Mouse (Mus musculus) hindbrain, embryonic 11.5 days (tissue): ENCODE results near the gene Frs2. TPM values are rescaled to one million over a fixed set of nuclear protein-coding genes. Genes with fewer than 3 reads are reported as not detected.

ENCODE experiments used
- ATAC-seq: fragments of 200-750 bp; cut with Nextera tagmentation; 2 replicates; pipeline ENCODE4 v1.8.0; 2017; ENCODE audit warnings: mild to moderate bottlenecking, moderate TSS enrichment, moderate library complexity; ENCODE audit not compliant: low FRiP score
- DNase-seq: peaks from one replicate; pipeline ENCODE4 v3.0.0-alpha.2; 2015; ENCODE audit warnings: low spot score
- H3K27ac ChIP-seq: fragments of 300-500 bp; sonication (generic); 2 replicates; pipeline ENCODE4 v1.5.1; 2014; ENCODE audit warnings: mild to moderate bottlenecking, low read depth, low read length
- H3K27me3 ChIP-seq: fragments of 300-500 bp; sonication (generic); 2 replicates; pipeline ENCODE4 v1.6.1; 2014; ENCODE audit warnings: mild to moderate bottlenecking, low read length, moderate library complexity, mixed read lengths; ENCODE audit not compliant: control insufficient read depth, insufficient read depth
- H3K36me3 ChIP-seq: fragments of 300-500 bp; sonication (generic); 2 replicates; pipeline ENCODE4 v1.6.1; 2014; ENCODE audit warnings: mild to moderate bottlenecking, low read length, moderate library complexity, mixed read lengths; ENCODE audit not compliant: control insufficient read depth, insufficient read depth
- H3K4me1 ChIP-seq: fragments of 300-500 bp; sonication (generic); replicated peaks from 2 replicates; pipeline ENCODE4 v1.6.1; 2014; ENCODE audit warnings: low read length, mixed read lengths; ENCODE audit not compliant: control insufficient read depth, insufficient read depth
- H3K4me2 ChIP-seq: fragments of 300-500 bp; sonication (generic); replicated peaks from 2 replicates; pipeline ENCODE4 v1.6.1; 2014; ENCODE audit warnings: mild to moderate bottlenecking, low read depth, low read length
- H3K4me3 ChIP-seq: fragments of 300-500 bp; sonication (generic); 2 replicates; pipeline ENCODE4 v1.5.1; 2014; ENCODE audit warnings: low read depth, low read length
- H3K9ac ChIP-seq: fragments of 300-500 bp; sonication (generic); 2 replicates; pipeline ENCODE4 v1.6.1; 2014; ENCODE audit warnings: low read depth, low read length
- H3K9me3 ChIP-seq: fragments of 300-500 bp; sonication (generic); 2 replicates; pipeline ENCODE4 v1.6.1; 2016; ENCODE audit warnings: low read length; ENCODE audit not compliant: control insufficient read depth
- WGBS: fragments of 180-500 bp; shearing (Covaris S2); extraction: QIAGEN DNeasy Blood & Tissue Kit; methylation state at CpG from one replicate; pipeline ENCODE4 v1.1.7; 2014; 5-methylcytosine and 5-hydroxymethylcytosine counted together
- polyA plus RNA-seq: library from polyadenylated mRNA; unstranded; fragments of >200 nt; fragmentation: Nextera tagmentation; extraction: Ambion mirVana; gene quantifications from 2 replicates; pipeline ENCODE4 v1.2.1, GENCODE M21; 2014

Gene Frs2
- polyA plus RNA-seq, 1 experiment from 2014 or later: 31.1 TPM

- H3K36me3 ChIP-seq: 0 out of 2 replicates have a peak, but pooled peaks cover 2% of the 10 kb centered on the region
- H3K27me3 ChIP-seq: no peaks in the 10 kb centered on the region
- H3K4me2 ChIP-seq: no peak overlapping the region
- no peak overlapping the region for H3K9ac ChIP-seq
- no peak overlapping the region for H3K27ac ChIP-seq
- ATAC-seq (no peak), DNase-seq (no peak)
- H3K9me3 ChIP-seq: no peaks in the 10 kb centered on the region
- 81% methylated on average over 4 of the region's 4 CpGs for WGBS
- H3K4me3 ChIP-seq: no peak overlapping the region
- H3K4me1 ChIP-seq: no peaks in the 10 kb centered on the region
Measured at GRCm38 (mm10) chr10:117081326-117081725, 67.0 kb downstream of the Frs2 start.

GRCm38 (mm10) chr10:117078284-117078683, 70.0 kb downstream of the Frs2 start:
- WGBS: 81% methylated on average over 6 of the region's 6 CpGs
- H3K4me2 ChIP-seq: no peak overlapping the region
- H3K4me3 ChIP-seq: no peak overlapping the region
- ATAC-seq (no peak), DNase-seq (peak; percentile 34)
- H3K36me3 ChIP-seq: peaks cover 2% of the 10 kb centered on the region; the same call in 1 of the 2 replicates
- H3K27ac ChIP-seq: no peak overlapping the region
- no peak overlapping the region for H3K9ac ChIP-seq
- H3K9me3 ChIP-seq: no peaks in the 10 kb centered on the region
- no peaks in the 10 kb centered on the region for H3K4me1 ChIP-seq
- H3K27me3 ChIP-seq: no peaks in the 10 kb centered on the region

- ATAC-seq: no peak
Measured at GRCm38 (mm10) chr10:117073176-117073575, 75.2 kb downstream of the Frs2 start.

GRCm38 (mm10) chr10:117072191-117072888, 76.0 kb downstream of the Frs2 start:
- Histone ChIP-seq H3K27ac (no peak overlapping the region), H3K27me3 (no peaks in the 10 kb centered on the region), H3K9me3 (no peaks in the 10 kb centered on the region), H3K4me2 (no peak overlapping the region), H3K36me3 (peaks cover 2% of the 10 kb centered on the region; the same call in 1 of the 2 replicates), H3K9ac (no peak overlapping the region), H3K4me3 (no peak overlapping the region), H3K4me1 (no peaks in the 10 kb centered on the region)
- 94% methylated on average over 18 of the region's 18 CpGs for WGBS
- DNase-seq (no peak), ATAC-seq (no peak)

More at GRCm38 (mm10) chr10:117073176-117073575, 75.2 kb downstream of the Frs2 start:
- H3K9me3 ChIP-seq: no peaks in the 10 kb centered on the region
- 90% methylated on average over 7 of the region's 7 CpGs for WGBS
- H3K27me3 ChIP-seq: no peaks in the 10 kb centered on the region
- no peak overlapping the region for H3K27ac ChIP-seq
- H3K4me1 ChIP-seq: no peaks in the 10 kb centered on the region
- no peak overlapping the region for H3K4me3 ChIP-seq
- peaks cover 2% of the 10 kb centered on the region; the same call in 1 of the 2 replicates for H3K36me3 ChIP-seq
- no peak overlapping the region for H3K9ac ChIP-seq
- no peak overlapping the region for H3K4me2 ChIP-seq
- no peak for DNase-seq

GRCm38 (mm10) chr10:117069109-117069508, 79.2 kb downstream of the Frs2 start:
- Histone ChIP-seq H3K4me3 (no peak overlapping the region), H3K27me3 (no peaks in the 10 kb centered on the region), H3K9ac (no peak overlapping the region), H3K36me3 (no peaks in the 10 kb centered on the region; the same call in 1 of the 2 replicates), H3K27ac (no peak overlapping the region), H3K4me2 (no peak overlapping the region), H3K4me1 (no peaks in the 10 kb centered on the region), H3K9me3 (no peaks in the 10 kb centered on the region)
- WGBS: 96% methylated on average over 3 of the region's 3 CpGs
- no peak for DNase-seq
- no peak for ATAC-seq

GRCm38 (mm10) chr10:117064076-117064475, 84.3 kb downstream of the Frs2 start:
- DNase-seq: peak; percentile 53
- H3K27me3 ChIP-seq: no peaks in the 10 kb centered on the region
- H3K9ac ChIP-seq: peak overlapping the region; percentile 48; the same call in 1 of the 2 replicates
- H3K4me1 ChIP-seq: no peaks in the 10 kb centered on the region
- 12% methylated on average over 7 of the region's 7 CpGs for WGBS
- peak overlapping the region; percentile 29; the same call in 1 of the 2 replicates for H3K4me2 ChIP-seq
- H3K4me3 ChIP-seq: peak overlapping the region; percentile 82
- ATAC-seq: peak; percentile 54
- H3K9me3 ChIP-seq: no peaks in the 10 kb centered on the region
- H3K27ac ChIP-seq: no peak overlapping the region; the same call in 1 of the 2 replicates
- H3K36me3 ChIP-seq: peaks cover 13% of the 10 kb centered on the region

GRCm38 (mm10) chr10:117063254-117064021, 84.9 kb downstream of the Frs2 start, which contains the start of gene Cct2:
Gene Cct2 (minus strand): TSS chr10:117063814.
- H3K27ac ChIP-seq: peak within 1 kb of the TSS; percentile 43
- no peaks in the 10 kb centered on the region for H3K9me3 ChIP-seq
- ATAC-seq (peak; percentile 95), DNase-seq (peak; percentile 99)
- no peaks in the 10 kb centered on the region for H3K27me3 ChIP-seq
- H3K4me2 ChIP-seq: peak within 1 kb of the TSS; percentile 45
- H3K9ac ChIP-seq: peak within 1 kb of the TSS; percentile 68
- H3K4me1 ChIP-seq: no peaks in the 10 kb centered on the region
- WGBS: under 1% methylated on average over 67 of the region's 68 CpGs
- H3K4me3 ChIP-seq: peak within 1 kb of the TSS; percentile 82
- peaks cover 18% of the 10 kb centered on the region for H3K36me3 ChIP-seq

- Histone ChIP-seq H3K27ac (no peak overlapping the region), H3K4me1 (no peaks in the 10 kb centered on the region), H3K4me3 (peak overlapping the region; percentile 82), H3K9me3 (no peaks in the 10 kb centered on the region), H3K36me3 (peaks cover 18% of the 10 kb centered on the region), H3K4me2 (peak overlapping the region; percentile 45), H3K27me3 (no peaks in the 10 kb centered on the region), H3K9ac (peak overlapping the region; percentile 68)
- no peak for DNase-seq
- 4% methylated on average over 15 of the region's 15 CpGs for WGBS
- peak; percentile 1; the same call in 1 of the 2 replicates for ATAC-seq
Measured at GRCm38 (mm10) chr10:117062894-117063253, 85.5 kb downstream of the Frs2 start.
